Mouse (Mus musculus) forebrain, embryonic 14.5 days (tissue): ENCODE results near the gene 4632433K11Rik. TPM values are rescaled to one million over a fixed set of nuclear protein-coding genes. Genes with fewer than 3 reads are reported as not detected.

Experiments
- polyA plus RNA-seq: library from polyadenylated mRNA; unstranded; fragments of >200 nt; fragmentation: Nextera tagmentation; extraction: Ambion mirVana; gene quantifications from 2 replicates; pipeline ENCODE4 v1.2.1, GENCODE M21; 2014

Gene 4632433K11Rik
- polyA plus RNA-seq, 1 experiment from 2014 or later: not detected

Other genes starting within 250 kb of the 4632433K11Rik start
- gene Tmem238, start 244.5 kb upstream of the 4632433K11Rik start, polyA plus RNA-seq: 1.5 and 1.7 TPM in 2 replicates
- gene Rpl28, start 241.2 kb upstream of the 4632433K11Rik start, polyA plus RNA-seq: 179 and 182 TPM in 2 replicates
- 378 and 472 TPM in 2 replicates for gene Ube2s, start 221.5 kb upstream of the 4632433K11Rik start, polyA plus RNA-seq
- gene Shisa7, start 189.4 kb upstream of the 4632433K11Rik start, polyA plus RNA-seq: 5.8 and 7.7 TPM in 2 replicates
- gene Isoc2b, start 163.9 kb upstream of the 4632433K11Rik start, polyA plus RNA-seq: 3.3 and 4.3 TPM in 2 replicates
- 0.53 and 0.59 TPM in 2 replicates for gene Isoc2a, start 157.0 kb upstream of the 4632433K11Rik start, polyA plus RNA-seq
- gene Gm36210, start 127.6 kb upstream of the 4632433K11Rik start, polyA plus RNA-seq: 0.33 and 0.44 TPM in 2 replicates
- gene Zfp628, start 118.9 kb upstream of the 4632433K11Rik start, polyA plus RNA-seq: 3.6 and 3.8 TPM in 2 replicates
- gene Nat14, start 112.1 kb upstream of the 4632433K11Rik start, polyA plus RNA-seq: 9.8 and 17.7 TPM in 2 replicates
- 0.23 and 0.41 TPM in 2 replicates for gene Ssc5d, start 108.3 kb upstream of the 4632433K11Rik start, polyA plus RNA-seq
- gene Sbk2, start 69.7 kb upstream of the 4632433K11Rik start, polyA plus RNA-seq: not detected in 2 replicates
- gene Sbk3, start 63.0 kb upstream of the 4632433K11Rik start, polyA plus RNA-seq: 0.39 and 0.42 TPM in 2 replicates
- gene Zfp579, start 38.0 kb upstream of the 4632433K11Rik start, polyA plus RNA-seq: 37.9 and 52.9 TPM in 2 replicates
- 11.3 and 13.5 TPM in 2 replicates for gene Zfp524, start 19.7 kb upstream of the 4632433K11Rik start, polyA plus RNA-seq
- gene Fiz1, start 19.4 kb upstream of the 4632433K11Rik start, polyA plus RNA-seq: 34.3 and 42.8 TPM in 2 replicates
- 0.59 and 1.9 TPM in 2 replicates for gene Gm44973, start 18.6 kb upstream of the 4632433K11Rik start, polyA plus RNA-seq
- 5.4 and 5.9 TPM in 2 replicates for gene Zfp865, start 13.7 kb upstream of the 4632433K11Rik start, polyA plus RNA-seq
- gene Ccdc106, start 13.6 kb upstream of the 4632433K11Rik start, polyA plus RNA-seq: 36.1 and 45.5 TPM in 2 replicates
- gene Zfp784, start 4.3 kb downstream of the 4632433K11Rik start, polyA plus RNA-seq: 6.2 and 6.3 TPM in 2 replicates
- 54.5 and 64.9 TPM in 2 replicates for gene Zfp580, start 17.4 kb downstream of the 4632433K11Rik start, polyA plus RNA-seq
- gene U2af2, start 28.0 kb downstream of the 4632433K11Rik start, polyA plus RNA-seq: 124 and 133 TPM in 2 replicates
- 71.3 and 89.0 TPM in 2 replicates for gene Epn1, start 46.1 kb downstream of the 4632433K11Rik start, polyA plus RNA-seq
- not detected in 2 replicates for gene Rfpl4, start 82.8 kb downstream of the 4632433K11Rik start, polyA plus RNA-seq
- gene Rasl2-9, start 91.8 kb downstream of the 4632433K11Rik start, polyA plus RNA-seq: 0.29 and 0.38 TPM in 2 replicates
- gene Vmn1r55, start 115.6 kb downstream of the 4632433K11Rik start, polyA plus RNA-seq: not detected in 2 replicates
- not detected in 2 replicates for gene Vmn1r56, start 162.6 kb downstream of the 4632433K11Rik start, polyA plus RNA-seq
- not detected in 2 replicates for gene Vmn1r57, start 184.4 kb downstream of the 4632433K11Rik start, polyA plus RNA-seq